Mouse (Mus musculus): ENCODE results near the gene Bcr. TPM values are rescaled to one million over a fixed set of nuclear protein-coding genes. Genes with fewer than 3 reads are reported as not detected.

The Bcr gene
- total RNA-seq, 2 experiments from 2014 or later, result 121 to 133 TPM

- DNase-seq, result no peak
Observed at GRCm38 (mm10) chr10:75095216-75095615, 34.8 kb downstream of the Bcr start.

DNA sequence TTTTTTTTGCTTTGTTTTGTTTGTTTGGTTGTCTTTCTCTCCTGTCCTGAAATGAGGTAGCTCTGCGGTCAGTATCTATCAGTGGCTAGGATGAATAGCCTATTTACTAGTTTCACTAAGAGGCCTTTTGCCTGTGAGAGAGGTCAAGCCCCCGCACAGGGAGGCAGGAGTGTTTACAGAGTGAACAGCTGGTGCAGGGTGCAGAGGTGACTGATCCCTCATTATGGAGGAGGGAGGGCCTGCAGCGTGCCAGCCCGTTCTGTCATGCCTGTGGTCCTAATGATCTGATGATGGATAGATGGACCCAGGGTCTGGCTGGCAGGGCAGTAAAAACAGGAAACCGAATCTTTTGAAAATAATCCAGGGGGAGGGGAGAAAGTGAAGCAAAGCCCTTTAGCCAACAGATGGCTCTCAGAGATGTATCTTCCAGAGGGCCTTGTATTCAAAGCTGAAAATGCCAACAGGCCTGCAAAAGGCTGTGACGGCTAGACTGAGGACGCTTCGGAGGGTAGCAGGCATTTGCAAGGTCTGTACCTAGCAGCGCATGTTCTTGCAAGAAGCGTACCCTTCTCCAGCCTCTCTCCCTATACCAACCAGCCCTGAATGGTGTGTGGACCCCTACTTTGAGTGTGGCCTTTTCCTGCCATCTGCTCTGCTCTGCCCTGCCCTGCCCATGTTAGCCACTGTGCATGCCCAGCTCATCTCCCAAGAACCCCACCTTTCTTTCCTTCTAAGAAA lies 38.2 kb downstream of the Bcr start:
- DNase-seq, result no peak

DNA sequence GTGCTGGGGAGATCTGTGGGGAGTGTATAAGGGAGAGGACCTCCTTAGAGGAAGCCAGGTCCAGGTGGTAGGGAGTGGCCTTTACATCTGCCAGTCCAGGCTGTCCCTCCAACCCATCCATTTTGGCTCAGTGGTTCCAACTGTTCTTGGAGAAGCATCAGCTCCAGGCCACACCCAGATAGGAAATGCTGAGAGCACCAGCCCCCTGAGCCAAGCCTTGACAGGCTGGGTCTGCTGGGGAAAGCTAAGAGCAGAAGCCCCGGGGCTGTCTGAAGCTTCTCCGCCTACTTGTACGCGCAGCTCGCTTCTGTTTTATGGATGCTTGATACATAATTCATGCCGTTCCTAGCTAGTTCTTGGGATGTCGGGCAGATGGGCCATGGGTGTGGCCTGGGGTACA lies 39.9 kb downstream of the Bcr start:
- DNase-seq, result peak; percentile 65 to 74

- DNase-seq, result no peak
Observed at GRCm38 (mm10) chr10:75103502-75103901, 43.1 kb downstream of the Bcr start.

DNA sequence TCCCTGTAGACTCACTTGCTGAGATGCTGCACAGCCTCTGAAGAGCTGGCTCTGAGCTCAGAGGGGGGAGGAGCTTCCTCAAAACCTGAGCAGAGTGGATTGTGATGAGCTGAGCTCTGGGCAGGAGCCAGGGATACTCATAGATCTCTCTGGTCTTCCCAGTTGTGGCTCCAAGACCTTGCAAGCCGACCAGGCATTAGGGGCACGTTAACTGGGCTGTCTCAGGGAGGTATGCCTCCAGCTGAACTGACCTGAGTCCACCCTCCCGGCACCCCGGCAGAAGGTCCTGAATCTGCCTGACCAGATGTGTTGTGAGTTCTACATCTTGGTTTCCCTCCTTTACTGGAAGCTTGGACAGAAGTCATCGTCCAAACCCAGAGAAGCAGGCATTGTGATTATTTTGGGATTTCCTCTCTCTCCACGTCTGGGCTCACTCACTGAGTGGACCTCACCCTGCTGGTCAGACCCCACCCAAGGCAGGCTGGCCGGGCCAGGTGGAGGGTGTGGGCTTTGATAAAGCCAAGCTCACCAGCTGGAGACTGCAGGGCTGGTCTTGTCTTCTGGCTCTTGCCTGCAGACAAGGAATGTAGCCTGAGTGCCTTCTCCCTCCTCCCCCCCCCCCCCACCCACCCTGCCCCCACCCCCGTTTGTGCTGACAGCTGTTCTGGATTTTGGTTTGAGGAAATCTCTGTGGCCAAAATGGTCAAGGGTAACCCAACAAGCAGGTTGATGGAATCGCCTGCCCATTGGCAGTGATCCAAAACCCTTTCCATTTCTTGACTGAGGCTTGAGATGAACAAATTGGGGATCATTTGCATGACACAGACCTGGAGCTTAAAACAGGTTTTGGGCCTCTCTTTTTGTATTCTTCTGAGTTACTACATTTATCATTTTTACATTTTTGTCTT lies 44.1 kb downstream of the Bcr start:
- no peak for DNase-seq

DNA sequence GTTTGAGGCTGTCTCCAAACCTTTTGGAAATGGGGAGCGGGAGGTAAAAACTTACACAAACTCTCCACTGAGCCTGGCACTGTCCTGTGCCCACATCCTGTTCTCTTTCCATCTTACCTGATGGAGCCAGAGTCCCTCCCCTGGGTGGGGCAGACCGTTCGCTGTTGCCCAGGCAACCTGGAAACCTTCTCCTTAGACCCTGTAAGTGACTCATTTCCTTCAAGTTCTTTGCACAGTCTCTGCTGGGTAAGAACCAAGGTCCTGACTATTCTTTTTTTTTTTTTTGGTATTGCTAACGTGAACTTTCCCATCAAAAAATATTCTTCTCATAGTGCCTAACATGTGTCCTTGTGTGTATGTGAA lies 44.7 kb downstream of the Bcr start:
- no peak for DNase-seq

GRCm38 (mm10) chr10:75105687-75106086 lies 45.3 kb downstream of the Bcr start:
- no peak for DNase-seq

DNA sequence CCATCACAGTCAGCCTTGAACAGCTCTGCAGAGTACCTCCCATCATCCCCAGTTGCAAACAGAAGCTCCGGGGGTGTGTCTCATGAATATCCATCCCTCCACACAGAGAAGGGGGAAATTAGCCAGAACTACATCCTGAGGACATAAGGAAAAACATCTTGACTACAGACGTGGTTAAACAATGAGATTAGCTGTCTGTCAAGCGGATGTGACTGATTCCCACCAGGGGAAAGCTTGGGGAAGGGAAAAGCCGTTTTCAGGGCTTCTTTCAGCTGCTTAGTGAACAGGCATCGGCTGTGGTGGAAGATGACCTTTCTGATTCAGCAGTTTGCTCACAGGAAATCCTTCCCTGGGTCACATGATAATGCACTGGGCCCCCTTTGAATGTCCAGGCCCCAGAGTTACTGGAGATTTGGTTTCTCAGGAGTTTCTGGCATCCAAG lies 46.6 kb downstream of the Bcr start:
- DNase-seq, result no peak

- no peak for DNase-seq
Observed at GRCm38 (mm10) chr10:75108092-75108491, 47.7 kb downstream of the Bcr start.

DNA sequence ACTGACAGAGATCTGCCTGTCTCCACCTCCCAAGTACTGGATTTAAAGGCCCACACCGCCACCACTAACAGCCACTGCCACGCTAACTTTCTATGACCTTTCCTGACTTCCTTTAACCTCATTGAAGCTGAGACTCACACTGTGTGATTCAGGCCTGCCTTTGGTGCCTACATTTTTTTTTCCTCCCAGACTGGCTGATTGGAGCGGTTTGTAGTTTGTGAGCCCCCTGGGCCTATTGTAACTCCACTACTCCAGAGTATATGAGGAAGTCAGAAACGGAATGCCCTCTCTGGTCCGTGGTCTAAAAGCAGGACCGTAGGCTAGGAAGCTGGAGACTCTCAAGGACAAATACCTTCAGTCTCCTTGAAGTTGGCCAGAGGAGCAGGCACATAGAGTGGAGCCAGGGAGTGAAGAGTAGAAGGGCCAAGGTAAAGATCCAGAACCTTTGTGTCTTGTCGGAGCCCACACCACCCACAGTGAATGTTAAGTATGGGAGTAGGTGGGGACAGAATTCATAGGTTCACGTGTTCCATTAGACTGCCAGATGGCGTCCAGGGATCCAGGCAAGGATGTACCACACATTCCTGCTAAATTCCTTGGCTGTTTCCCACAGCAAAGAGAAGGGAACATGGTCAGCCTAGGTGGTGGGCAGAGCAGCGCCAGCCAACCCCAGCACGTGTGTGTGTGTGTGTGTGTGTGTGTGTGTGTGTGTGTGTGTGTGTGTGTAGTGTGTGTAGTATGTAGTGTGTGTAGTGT lies 51.2 kb downstream of the Bcr start:
- no peak for DNase-seq

DNA sequence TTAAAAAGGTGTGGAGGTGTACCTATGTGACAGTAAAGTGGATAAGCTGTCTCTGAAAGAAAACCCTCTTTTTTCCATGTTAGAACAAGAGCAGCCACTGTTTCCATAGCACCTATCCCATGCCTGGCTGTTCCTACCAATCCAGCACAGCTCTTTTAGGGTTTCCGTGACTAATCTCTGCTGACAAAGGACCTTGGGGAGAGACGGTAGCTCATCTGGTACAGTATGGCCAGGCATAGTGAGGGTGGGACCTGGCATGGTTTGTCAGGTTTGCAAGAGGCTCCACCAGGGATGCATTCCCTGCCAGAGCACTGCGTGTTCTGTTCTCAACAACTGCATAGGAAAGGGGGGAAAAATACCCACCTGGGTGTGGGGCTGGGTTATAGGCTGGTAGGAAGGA lies 52.0 kb downstream of the Bcr start:
- no peak for DNase-seq

DNA sequence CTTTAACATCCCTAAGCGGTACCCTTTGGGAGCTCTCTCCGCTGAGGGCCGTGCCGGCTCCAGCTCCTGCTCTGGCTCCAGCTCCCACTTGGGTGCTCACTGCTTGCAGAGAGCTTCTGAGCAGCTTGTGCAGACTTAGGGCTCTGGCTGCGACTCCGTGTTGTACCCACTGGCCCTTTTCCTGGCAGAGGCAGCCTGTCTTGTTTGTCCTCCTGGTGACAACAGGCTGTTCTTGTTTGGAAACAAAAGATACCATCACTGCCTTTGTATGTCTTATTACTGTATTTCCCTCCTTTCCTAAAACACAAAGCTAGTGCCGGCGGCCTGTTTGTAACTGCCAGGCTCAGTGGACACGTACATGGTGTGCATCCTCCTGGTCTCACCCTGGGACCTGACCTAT lies 53.2 kb downstream of the Bcr start:
- DNase-seq, result no peak

- no peak for DNase-seq
Observed at GRCm38 (mm10) chr10:75115240-75115639, 54.8 kb downstream of the Bcr start.

GRCm38 (mm10) chr10:75116842-75117457 lies 56.6 kb downstream of the Bcr start:
- no peak for DNase-seq

- DNase-seq, result no peak
Observed at GRCm38 (mm10) chr10:75118444-75118843, 58.1 kb downstream of the Bcr start.

DNA sequence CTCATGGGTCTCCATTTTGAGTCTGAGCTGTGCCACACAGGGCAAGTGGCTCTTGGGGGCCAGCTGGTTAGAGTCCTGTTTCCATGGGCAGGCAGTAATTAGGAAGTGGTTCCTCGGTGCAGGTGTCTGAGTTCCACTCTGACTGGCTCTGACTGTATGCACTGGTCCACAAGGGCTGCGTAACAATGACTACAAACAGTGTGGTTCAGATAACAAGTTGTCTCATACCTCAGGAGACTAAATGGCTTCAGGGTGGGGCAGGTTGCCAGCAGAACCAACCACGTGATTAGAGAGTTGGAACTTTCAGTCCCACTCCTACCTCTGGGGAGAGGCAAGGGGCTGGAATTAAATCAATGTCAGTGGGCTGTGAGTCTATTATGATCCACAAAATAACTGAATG lies 59.0 kb downstream of the Bcr start:
- DNase-seq, result no peak

DNA sequence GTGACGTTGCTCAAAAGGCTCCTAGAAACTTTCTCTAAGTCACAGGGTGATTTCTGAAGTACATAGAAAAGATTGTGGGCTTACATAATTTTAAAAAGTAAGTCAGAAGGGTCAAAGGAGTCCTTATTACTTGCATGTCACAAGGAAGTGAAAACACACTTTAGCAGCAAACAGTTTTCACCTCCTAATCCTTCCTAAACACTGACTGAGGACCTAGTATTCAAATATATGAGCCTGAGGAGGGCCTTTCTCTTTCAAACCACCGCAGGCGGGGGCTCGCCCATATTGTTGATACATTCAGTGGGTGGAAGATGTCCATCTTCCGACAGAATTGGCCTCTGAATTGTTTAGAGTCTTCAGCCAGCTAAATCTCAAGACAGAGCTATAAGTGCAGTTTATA lies 59.8 kb downstream of the Bcr start:
- no peak for DNase-seq

DNA sequence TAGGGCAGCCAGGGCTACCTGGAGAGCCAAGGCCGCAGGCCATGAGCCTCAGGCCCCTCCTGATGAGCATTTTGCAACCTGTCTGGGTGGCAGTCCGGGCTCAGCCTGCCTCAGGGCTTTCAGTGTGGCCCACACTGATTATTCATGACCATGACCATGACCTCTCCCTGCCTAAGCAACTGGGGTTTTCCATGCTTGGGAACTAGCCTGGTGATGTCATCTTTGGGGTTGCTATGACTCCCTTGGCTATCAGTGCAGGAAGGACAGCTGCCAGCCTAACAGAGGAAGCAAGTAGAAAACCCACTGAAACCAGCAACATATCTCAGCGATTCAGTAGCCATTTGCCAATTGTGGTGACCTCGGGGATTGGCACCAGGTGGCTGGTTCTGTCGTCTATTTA lies 60.6 kb downstream of the Bcr start:
- peak; percentile 62 to 63 for DNase-seq

- no peak for DNase-seq
Observed at GRCm38 (mm10) chr10:75125577-75125976, 65.2 kb downstream of the Bcr start.

GRCm38 (mm10) chr10:75129283-75129710 lies 68.9 kb downstream of the Bcr start:
- DNase-seq, result peak in 1 of 2 experiments; percentile 54

GRCm38 (mm10) chr10:75130372-75131046 lies 70.1 kb downstream of the Bcr start:
- DNase-seq, result no peak

- DNase-seq, result no peak
Observed at GRCm38 (mm10) chr10:75131625-75132024, 71.2 kb downstream of the Bcr start.
